Mouse (Mus musculus) CD4-positive, CD25-positive, alpha-beta regulatory T cell, adult 9 weeks (primary cell): Measurements from ENCODE around the gene Hist1h2bf. TPM values are rescaled to one million over a fixed set of nuclear protein-coding genes. Genes with fewer than 3 reads are reported as not detected.

Source experiments
- polyA plus RNA-seq: library from polyadenylated mRNA; unstranded; fragments of 100-300 nt; shearing (Covaris generic); gene quantifications from one replicate; pipeline ENCODE4 v1.2.1, GENCODE M21; 2017

Hist1h2bf gene
- polyA plus RNA-seq, 1 experiment from 2014 or later, result not detected

Other genes starting within 250 kb of the Hist1h2bf start
- gene Zfp322a, start 205.0 kb downstream of the Hist1h2bf start, polyA plus RNA-seq, result 31.4 TPM
- 12.6 TPM for gene Abt1, start 150.3 kb downstream of the Hist1h2bf start, polyA plus RNA-seq
- not detected for gene Btn1a1, start 108.3 kb downstream of the Hist1h2bf start, polyA plus RNA-seq
- gene Btn2a2, start 85.3 kb downstream of the Hist1h2bf start, polyA plus RNA-seq, result not detected
- gene Hist1h4h, start 43.1 kb downstream of the Hist1h2bf start, polyA plus RNA-seq, result 5.4 TPM
- gene Hist1h2af, start 40.3 kb downstream of the Hist1h2bf start, polyA plus RNA-seq, result not detected
- not detected for gene Hist1h3g, start 38.8 kb downstream of the Hist1h2bf start, polyA plus RNA-seq
- 0.53 TPM for gene Hist1h2bh, start 30.8 kb downstream of the Hist1h2bf start, polyA plus RNA-seq
- gene Hist1h3f, start 30.1 kb downstream of the Hist1h2bf start, polyA plus RNA-seq, result 0.29 TPM
- 1.1 TPM for gene Hist1h4f, start 22.5 kb downstream of the Hist1h2bf start, polyA plus RNA-seq
- 0.20 TPM for gene Hist1h1d, start 20.9 kb downstream of the Hist1h2bf start, polyA plus RNA-seq
- gene Hist1h3e, start 11.8 kb downstream of the Hist1h2bf start, polyA plus RNA-seq, result 0.83 TPM
- gene Hist1h2ae, start 3.0 kb downstream of the Hist1h2bf start, polyA plus RNA-seq, result 0.97 TPM
- 2.8 TPM for gene Hist1h2bg, start 2.8 kb downstream of the Hist1h2bf start, polyA plus RNA-seq
- gene Hist1h2ad, start 185 bp upstream of the Hist1h2bf start, polyA plus RNA-seq, result not detected
- not detected for gene Hist1h3d, start 1.6 kb upstream of the Hist1h2bf start, polyA plus RNA-seq
- gene Hist1h4d, start 7.4 kb upstream of the Hist1h2bf start, polyA plus RNA-seq, result 36.0 TPM
- 2.7 TPM for gene Hist1h2be, start 46.9 kb upstream of the Hist1h2bf start, polyA plus RNA-seq
- gene Hist1h1e, start 48.4 kb upstream of the Hist1h2bf start, polyA plus RNA-seq, result 6.7 TPM
- 0.36 TPM for gene Hist1h2ac, start 109.8 kb upstream of the Hist1h2bf start, polyA plus RNA-seq
- gene Hist1h2bc, start 110.0 kb upstream of the Hist1h2bf start, polyA plus RNA-seq, result 6.1 TPM
- gene Hist1h1t, start 121.6 kb upstream of the Hist1h2bf start, polyA plus RNA-seq, result not detected
- gene Hist1h4c, start 124.3 kb upstream of the Hist1h2bf start, polyA plus RNA-seq, result 3.7 TPM
- 0.92 TPM for gene Hfe, start 136.7 kb upstream of the Hist1h2bf start, polyA plus RNA-seq
- 11.3 TPM for gene Hist1h1c, start 164.6 kb upstream of the Hist1h2bf start, polyA plus RNA-seq
- gene Hist1h3c, start 171.4 kb upstream of the Hist1h2bf start, polyA plus RNA-seq, result not detected
- 0.86 TPM for gene Hist1h2bb, start 172.5 kb upstream of the Hist1h2bf start, polyA plus RNA-seq
- not detected for gene Hist1h2ab, start 176.9 kb upstream of the Hist1h2bf start, polyA plus RNA-seq
- gene Hist1h3b, start 178.1 kb upstream of the Hist1h2bf start, polyA plus RNA-seq, result 0.67 TPM
- gene Hist1h4b, start 182.8 kb upstream of the Hist1h2bf start, polyA plus RNA-seq, result 9.6 TPM
- not detected for gene Hist1h4a, start 187.0 kb upstream of the Hist1h2bf start, polyA plus RNA-seq
- 1.6 TPM for gene Hist1h3a, start 188.2 kb upstream of the Hist1h2bf start, polyA plus RNA-seq
- 1.3 TPM for gene Hist1h1a, start 189.5 kb upstream of the Hist1h2bf start, polyA plus RNA-seq
- gene Trim38, start 195.7 kb upstream of the Hist1h2bf start, polyA plus RNA-seq, result not detected
- not detected for gene Slc17a2, start 232.8 kb upstream of the Hist1h2bf start, polyA plus RNA-seq